Mouse (Mus musculus): ENCODE measurements around the gene Cdk2. TPM values are rescaled to one million over a fixed set of nuclear protein-coding genes. Genes with fewer than 3 reads are reported as not detected.

Gene Cdk2
- total and polyA plus RNA-seq, 3 experiments, result 40.5 to 72.4 TPM; not detected in 1

- TF ChIP-seq SMC3 (IDR thresholded peaks at IDR 0.05; ENCODE audit: low read depth, low read length) (peak; percentile 82), ZMIZ1 (IDR thresholded peaks at IDR 0.05; ENCODE audit: low read depth, low read length) (no peak), POLR2AphosphoS2 (IDR thresholded peaks at IDR 0.05; ENCODE audit: low read length) (no peak), GABPA (IDR thresholded peaks at IDR 0.05; ENCODE audit: low read depth, low read length) (no peak), HCFC1 (IDR thresholded peaks at IDR 0.05; ENCODE audit: low read depth, low read length) (no peak), POLR2A (IDR thresholded peaks at IDR 0.05; ENCODE audit: control insufficient read depth in 1 of 2, insufficient read depth in 1 of 2, low read depth in 1 of 2, low read length in 2 of 2, poor library complexity in 1 of 2) (no peak), RAD21 (IDR thresholded peaks at IDR 0.05; ENCODE audit: low read depth, low read length) (peak; percentile 61), ZNF384 (IDR thresholded peaks at IDR 0.05; ENCODE audit: low read depth, low read length) (peak; percentile 88), CTCF (IDR thresholded peaks at IDR 0.05 in 2 of 3, conservative IDR thresholded peaks at IDR 0.05 in 1 of 3; ENCODE audit: control insufficient read depth in 1 of 3, insufficient read depth in 1 of 3, low read depth in 2 of 3, low read length in 3 of 3, poor library complexity in 1 of 3, severe bottlenecking in 1 of 3) (peak; percentile 73 to 89 (median 81)), ZC3H11A (IDR thresholded peaks at IDR 0.05; ENCODE audit: low read depth, low read length) (peak; percentile 57)
- Histone ChIP-seq H3K27me3 (ENCODE audit: control insufficient read depth in 1 of 2, insufficient read depth in 2 of 2, low read length in 2 of 2) (no peaks in the 10 kb centered on the region), H3K36me3 (ENCODE audit: control insufficient read depth in 1 of 2, insufficient read depth in 2 of 2, low read length in 2 of 2) (peaks cover 0 to 2% of the 10 kb centered on the region in 2 experiments; a peak in 1 of 4 replicates), H3K27ac (ENCODE audit: control insufficient read depth, low read depth, low read length) (no peak overlapping the region), H3K4me3 (ENCODE audit: control insufficient read depth in 1 of 2, insufficient read depth in 1 of 2, low read depth in 2 of 2, low read length in 2 of 2) (no peak overlapping the region; a peak in 1 of 4 replicates), H3K4me1 (ENCODE audit: control insufficient read depth in 1 of 2, insufficient read depth in 2 of 2, low read length in 2 of 2) (no peaks in the 10 kb centered on the region; a peak in 1 of 4 replicates), H3K9ac (ENCODE audit: control insufficient read depth, low read depth, low read length, poor library complexity, severe bottlenecking) (no peak overlapping the region), H3K79me2 (ENCODE audit: control insufficient read depth, insufficient read depth, low read length, poor library complexity) (no peaks in the 10 kb centered on the region), H3K9me3 (replicated peaks; ENCODE audit: insufficient read depth, low read length) (no peaks in the 10 kb centered on the region)
- DNase-seq (ENCODE audit: low read depth, low spot score), result peak; percentile 74
Measured at GRCm38 (mm10) chr10:128731002-128731433, 26.2 kb upstream of the Cdk2 start.

- Histone ChIP-seq H3K4me3 (ENCODE audit: control insufficient read depth in 1 of 2, insufficient read depth in 1 of 2, low read depth in 2 of 2, low read length in 2 of 2) (no peak overlapping the region), H3K4me1 (ENCODE audit: control insufficient read depth in 1 of 2, insufficient read depth in 2 of 2, low read length in 2 of 2) (peaks cover 0 to 5% of the 10 kb centered on the region in 2 experiments; a peak in 3 of 4 replicates), H3K27ac (ENCODE audit: control insufficient read depth, low read depth, low read length) (no peak overlapping the region), H3K36me3 (ENCODE audit: control insufficient read depth in 1 of 2, insufficient read depth in 2 of 2, low read length in 2 of 2) (peaks cover 0 to 9% of the 10 kb centered on the region in 2 experiments; a peak in 2 of 4 replicates), H3K27me3 (ENCODE audit: control insufficient read depth in 1 of 2, insufficient read depth in 2 of 2, low read length in 2 of 2) (no peaks in the 10 kb centered on the region), H3K9me3 (replicated peaks; ENCODE audit: insufficient read depth, low read length) (no peaks in the 10 kb centered on the region), H3K79me2 (ENCODE audit: control insufficient read depth, insufficient read depth, low read length, poor library complexity) (no peaks in the 10 kb centered on the region), H3K9ac (ENCODE audit: control insufficient read depth, low read depth, low read length, poor library complexity, severe bottlenecking) (no peak overlapping the region)
- no peak for TF ChIP-seq TCF12 (IDR thresholded peaks at IDR 0.05; ENCODE audit: low read depth, low read length)
- TF ChIP-seq POLR2AphosphoS5 (IDR thresholded peaks at IDR 0.05; ENCODE audit: borderline replicate concordance, low read depth, low read length), result no peak
- TF ChIP-seq MEF2A (IDR thresholded peaks at IDR 0.05; ENCODE audit: extremely low read depth, insufficient replicate concordance, low read depth, low read length, poor library complexity, severe bottlenecking), result no peak
- no peak for TF ChIP-seq JUND (IDR thresholded peaks at IDR 0.05; ENCODE audit: low read depth, low read length)
- TF ChIP-seq ZMIZ1 (IDR thresholded peaks at IDR 0.05; ENCODE audit: low read depth, low read length), result no peak
- no peak for TF ChIP-seq CHD2 (IDR thresholded peaks at IDR 0.05; ENCODE audit: low read length)
- no peak for TF ChIP-seq POLR2A (IDR thresholded peaks at IDR 0.05; ENCODE audit: control insufficient read depth in 1 of 2, insufficient read depth in 1 of 2, low read depth in 1 of 2, low read length in 2 of 2, poor library complexity in 1 of 2)
- TF ChIP-seq MXI1 (IDR thresholded peaks at IDR 0.05; ENCODE audit: low read depth, low read length), result no peak
- TF ChIP-seq TAL1 (IDR thresholded peaks at IDR 0.05; ENCODE audit: low read length), result no peak
- no peak for TF ChIP-seq HCFC1 (IDR thresholded peaks at IDR 0.05; ENCODE audit: low read depth, low read length)
- no peak for TF ChIP-seq EP300 (IDR thresholded peaks at IDR 0.05; ENCODE audit: low read depth in 1 of 2, low read length in 2 of 2)
- no peak for TF ChIP-seq USF1 (IDR thresholded peaks at IDR 0.05; ENCODE audit: low read depth, low read length)
- TF ChIP-seq ZNF384 (IDR thresholded peaks at IDR 0.05; ENCODE audit: low read depth, low read length), result no peak
- TF ChIP-seq GATA1 (IDR thresholded peaks at IDR 0.05; ENCODE audit: low read depth, low read length), result no peak
- TF ChIP-seq MAZ (IDR thresholded peaks at IDR 0.05; ENCODE audit: low read depth, low read length), result no peak
- no peak for TF ChIP-seq MAFK (IDR thresholded peaks at IDR 0.05; ENCODE audit: borderline replicate concordance, low read depth, low read length)
- no peak for DNase-seq (ENCODE audit: low read depth, low spot score)
Measured at GRCm38 (mm10) chr10:128728059-128728458, 23.2 kb upstream of the Cdk2 start.
